Mouse (Mus musculus): ENCODE results near the gene Wnt11. TPM values are rescaled to one million over a fixed set of nuclear protein-coding genes. Genes with fewer than 3 reads are reported as not detected.

Wnt11 gene
- polyA plus RNA-seq, 2 experiments, result 39.1 to 115 TPM

- Histone ChIP-seq H3K27ac (replicated peaks; ENCODE audit: low read depth, low read length) (no peak overlapping the region), H3K9me3 (ENCODE audit: control insufficient read depth, low read length) (no peaks in the 10 kb centered on the region), H3K9ac (ENCODE audit: low read depth, low read length, severe bottlenecking) (no peak overlapping the region), H3K27me3 (ENCODE audit: control insufficient read depth, insufficient read depth, low read length) (no peaks in the 10 kb centered on the region), H3K4me2 (replicated peaks; ENCODE audit: low read depth, low read length, severe bottlenecking) (no peak overlapping the region), H3K4me1 (ENCODE audit: control insufficient read depth, insufficient read depth, low read length) (peaks cover 16% of the 10 kb centered on the region), H3K4me3 (replicated peaks; ENCODE audit: low read length) (no peak overlapping the region), H3K36me3 (ENCODE audit: control insufficient read depth, insufficient read depth, low read length) (peaks cover 5% of the 10 kb centered on the region; the same call in 1 of the 2 replicates)
- WGBS, result 42% methylated on average over 5 of the region's 5 CpGs
- no peak for TF ChIP-seq POLR2A (IDR thresholded peaks at IDR 0.05; ENCODE audit: borderline replicate concordance, extremely low read depth, insufficient read depth, insufficient read length)
- ATAC-seq (ENCODE audit: low FRiP score, low read depth), result no peak
- peak; percentile 24 for DNase-seq (ENCODE audit: low spot score)
These were observed 53.9 kb downstream of the Wnt11 start for GRCm38 (mm10) chr7:98888810-98889209.

- Histone ChIP-seq H3K4me3 (replicated peaks; ENCODE audit: low read length) (no peak overlapping the region), H3K4me1 (ENCODE audit: control insufficient read depth, insufficient read depth, low read length) (peaks cover 20% of the 10 kb centered on the region), H3K4me2 (replicated peaks; ENCODE audit: low read depth, low read length, severe bottlenecking) (no peak overlapping the region), H3K27ac (replicated peaks; ENCODE audit: low read depth, low read length) (no peak overlapping the region), H3K9ac (ENCODE audit: low read depth, low read length, severe bottlenecking) (no peak overlapping the region), H3K36me3 (ENCODE audit: control insufficient read depth, insufficient read depth, low read length) (peaks cover 5% of the 10 kb centered on the region; the same call in 1 of the 2 replicates), H3K9me3 (ENCODE audit: control insufficient read depth, low read length) (no peaks in the 10 kb centered on the region), H3K27me3 (ENCODE audit: control insufficient read depth, insufficient read depth, low read length) (no peaks in the 10 kb centered on the region)
- WGBS, result 50% methylated on average over 7 of the region's 7 CpGs
- TF ChIP-seq POLR2A (IDR thresholded peaks at IDR 0.05; ENCODE audit: borderline replicate concordance, extremely low read depth, insufficient read depth, insufficient read length), result no peak
- DNase-seq (ENCODE audit: low spot score), result no peak
- ATAC-seq (ENCODE audit: low FRiP score, low read depth), result no peak
These were observed 54.3 kb downstream of the Wnt11 start for GRCm38 (mm10) chr7:98889211-98889610.

- H3K27me3 ChIP-seq (ENCODE audit: control insufficient read depth, insufficient read depth, low read length), result no peaks in the 10 kb centered on the region
- H3K4me2 ChIP-seq (replicated peaks; ENCODE audit: low read depth, low read length, severe bottlenecking), result no peak overlapping the region
- no peak for TF ChIP-seq POLR2A (IDR thresholded peaks at IDR 0.05; ENCODE audit: borderline replicate concordance, extremely low read depth, insufficient read depth, insufficient read length)
- H3K4me3 ChIP-seq (replicated peaks; ENCODE audit: low read length), result no peak overlapping the region
- peaks cover 2% of the 10 kb centered on the region; the same call in 1 of the 2 replicates for H3K36me3 ChIP-seq (ENCODE audit: control insufficient read depth, insufficient read depth, low read length)
- H3K9ac ChIP-seq (ENCODE audit: low read depth, low read length, severe bottlenecking), result no peak overlapping the region
- WGBS, result 79% methylated on average over 5 of the region's 5 CpGs
- H3K9me3 ChIP-seq (ENCODE audit: control insufficient read depth, low read length), result no peaks in the 10 kb centered on the region
- ATAC-seq (ENCODE audit: low FRiP score, low read depth) (no peak), DNase-seq (ENCODE audit: low spot score) (no peak)
- H3K4me1 ChIP-seq (ENCODE audit: control insufficient read depth, insufficient read depth, low read length), result peaks cover 46% of the 10 kb centered on the region
- H3K27ac ChIP-seq (replicated peaks; ENCODE audit: low read depth, low read length), result no peak overlapping the region
These were observed 58.2 kb downstream of the Wnt11 start for GRCm38 (mm10) chr7:98893144-98893543.

- no peak overlapping the region; the same call in 1 of the 2 replicates for H3K27ac ChIP-seq (replicated peaks; ENCODE audit: low read depth, low read length)
- H3K4me1 ChIP-seq (ENCODE audit: control insufficient read depth, insufficient read depth, low read length), result peaks cover 46% of the 10 kb centered on the region
- TF ChIP-seq POLR2A (IDR thresholded peaks at IDR 0.05; ENCODE audit: borderline replicate concordance, extremely low read depth, insufficient read depth, insufficient read length), result no peak
- no peak overlapping the region for H3K9ac ChIP-seq (ENCODE audit: low read depth, low read length, severe bottlenecking)
- H3K4me3 ChIP-seq (replicated peaks; ENCODE audit: low read length), result no peak overlapping the region
- H3K36me3 ChIP-seq (ENCODE audit: control insufficient read depth, insufficient read depth, low read length), result peaks cover 3% of the 10 kb centered on the region; the same call in 1 of the 2 replicates
- no peaks in the 10 kb centered on the region for H3K9me3 ChIP-seq (ENCODE audit: control insufficient read depth, low read length)
- DNase-seq (ENCODE audit: low spot score) (no peak), ATAC-seq (ENCODE audit: low FRiP score, low read depth) (no peak)
- WGBS, result 88% methylated on average over 5 of the region's 5 CpGs
- H3K4me2 ChIP-seq (replicated peaks; ENCODE audit: low read depth, low read length, severe bottlenecking), result no peak overlapping the region
- no peaks in the 10 kb centered on the region for H3K27me3 ChIP-seq (ENCODE audit: control insufficient read depth, insufficient read depth, low read length)
These were observed 59.4 kb downstream of the Wnt11 start for GRCm38 (mm10) chr7:98894305-98894704.

- TF ChIP-seq POLR2A (IDR thresholded peaks at IDR 0.05; ENCODE audit: borderline replicate concordance, extremely low read depth, insufficient read depth, insufficient read length), result no peak
- WGBS, result 33% methylated on average over 5 of the region's 5 CpGs
- Histone ChIP-seq H3K4me3 (replicated peaks; ENCODE audit: low read length) (no peak overlapping the region), H3K4me1 (ENCODE audit: control insufficient read depth, insufficient read depth, low read length) (peaks cover 49% of the 10 kb centered on the region), H3K36me3 (ENCODE audit: control insufficient read depth, insufficient read depth, low read length) (peaks cover 3% of the 10 kb centered on the region; the same call in 1 of the 2 replicates), H3K9ac (ENCODE audit: low read depth, low read length, severe bottlenecking) (no peak overlapping the region), H3K27ac (replicated peaks; ENCODE audit: low read depth, low read length) (no peak overlapping the region; the same call in 1 of the 2 replicates), H3K4me2 (replicated peaks; ENCODE audit: low read depth, low read length, severe bottlenecking) (no peak overlapping the region), H3K27me3 (ENCODE audit: control insufficient read depth, insufficient read depth, low read length) (no peaks in the 10 kb centered on the region), H3K9me3 (ENCODE audit: control insufficient read depth, low read length) (no peaks in the 10 kb centered on the region)
- ATAC-seq (ENCODE audit: low FRiP score, low read depth) (peak; percentile 9; the same call in 1 of the 2 replicates), DNase-seq (ENCODE audit: low spot score) (peak; percentile 45)
These were observed 59.9 kb downstream of the Wnt11 start for GRCm38 (mm10) chr7:98894768-98895167.

Measured in limb, embryonic 14.5 days (tissue).